Mouse (Mus musculus) spleen, postnatal 36 days (tissue): ENCODE measurements around the gene Vps26a.

Source experiments
- DNase-seq, 2 experiments: peaks; one replicate each; pipeline ENCODE4 v3.0.0; 2022; ENCODE audit warnings: low spot score in 2 of 2, mixed read lengths in 1 of 2

Gene Vps26a

DNA sequence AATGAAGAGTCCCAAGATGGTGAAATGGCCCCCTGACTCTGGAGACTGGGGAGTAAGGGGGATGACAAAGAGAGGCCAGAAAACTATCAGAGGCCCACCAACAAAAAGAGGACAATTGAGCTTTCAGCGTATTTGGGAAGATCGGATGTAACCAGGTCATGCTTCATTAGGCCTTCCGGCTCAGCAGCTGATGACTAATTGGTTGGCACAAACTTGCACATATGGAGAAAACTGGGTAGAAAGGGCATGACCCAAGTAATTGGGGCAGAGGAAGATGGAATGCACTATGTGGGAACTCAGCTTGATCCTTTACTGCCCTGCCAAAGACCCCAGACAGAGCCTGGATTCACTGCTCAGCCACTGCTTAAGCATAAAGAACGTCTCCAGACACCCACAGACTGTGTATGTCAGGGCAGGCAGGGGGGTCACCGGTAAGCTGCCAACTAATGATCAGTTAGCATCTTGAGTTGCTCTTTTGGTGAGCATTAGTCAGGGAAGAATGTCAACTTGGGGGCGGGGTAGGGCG is 67.7 kb downstream of the Vps26a start:
- DNase-seq, result no peak

DNA sequence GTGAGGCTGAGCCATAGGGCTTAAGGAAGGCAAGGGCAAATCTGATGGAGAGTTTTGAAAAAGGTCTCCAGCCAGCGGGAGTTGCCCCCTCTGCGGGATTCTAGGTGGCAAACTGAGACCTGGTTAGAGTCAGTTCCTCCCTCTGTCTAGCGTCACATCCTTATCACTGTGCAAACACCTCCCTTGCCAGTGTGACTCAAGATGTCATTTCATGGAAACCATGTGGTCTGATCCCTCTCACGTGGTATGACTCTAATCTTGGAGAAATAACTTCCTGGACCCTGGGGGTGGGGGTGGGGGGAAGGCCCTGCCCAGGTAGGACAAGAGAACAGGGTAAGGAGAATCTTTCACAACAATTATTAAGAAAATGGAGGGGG is 73.0 kb downstream of the Vps26a start:
- no peak for DNase-seq

DNA sequence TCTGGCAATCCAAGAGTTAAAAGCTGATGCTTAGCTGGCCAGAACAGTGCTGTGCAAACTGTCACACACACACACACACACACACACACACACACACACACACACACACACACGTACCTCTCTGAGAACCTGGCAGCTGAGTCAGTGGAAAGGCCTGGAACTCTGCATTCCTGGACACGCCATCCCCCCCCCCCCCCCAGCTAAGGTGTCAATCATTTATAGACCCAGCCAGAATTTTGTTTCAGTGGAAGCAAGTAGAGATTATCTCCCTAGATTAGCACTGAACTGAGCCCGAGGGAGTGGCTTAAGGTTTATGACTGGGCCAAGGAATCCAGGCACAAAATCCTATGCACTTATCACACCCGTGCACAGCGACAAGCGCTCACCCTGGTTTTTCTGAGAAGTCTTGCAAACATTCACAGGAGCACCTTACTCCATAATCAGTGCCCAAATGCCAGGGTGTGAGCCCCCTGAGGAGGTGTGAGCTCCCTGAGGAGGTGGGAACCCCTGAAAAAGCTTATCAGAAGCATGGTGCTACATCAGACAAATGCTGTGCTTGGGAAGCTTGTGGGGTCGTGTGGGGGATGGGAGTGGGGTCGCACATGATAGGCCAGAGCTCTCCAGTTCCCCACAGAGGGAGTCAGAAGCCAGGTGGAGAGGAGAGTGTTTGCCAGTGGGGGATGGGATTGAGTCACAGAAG is 73.5 kb downstream of the Vps26a start:
- DNase-seq, result no peak

DNA sequence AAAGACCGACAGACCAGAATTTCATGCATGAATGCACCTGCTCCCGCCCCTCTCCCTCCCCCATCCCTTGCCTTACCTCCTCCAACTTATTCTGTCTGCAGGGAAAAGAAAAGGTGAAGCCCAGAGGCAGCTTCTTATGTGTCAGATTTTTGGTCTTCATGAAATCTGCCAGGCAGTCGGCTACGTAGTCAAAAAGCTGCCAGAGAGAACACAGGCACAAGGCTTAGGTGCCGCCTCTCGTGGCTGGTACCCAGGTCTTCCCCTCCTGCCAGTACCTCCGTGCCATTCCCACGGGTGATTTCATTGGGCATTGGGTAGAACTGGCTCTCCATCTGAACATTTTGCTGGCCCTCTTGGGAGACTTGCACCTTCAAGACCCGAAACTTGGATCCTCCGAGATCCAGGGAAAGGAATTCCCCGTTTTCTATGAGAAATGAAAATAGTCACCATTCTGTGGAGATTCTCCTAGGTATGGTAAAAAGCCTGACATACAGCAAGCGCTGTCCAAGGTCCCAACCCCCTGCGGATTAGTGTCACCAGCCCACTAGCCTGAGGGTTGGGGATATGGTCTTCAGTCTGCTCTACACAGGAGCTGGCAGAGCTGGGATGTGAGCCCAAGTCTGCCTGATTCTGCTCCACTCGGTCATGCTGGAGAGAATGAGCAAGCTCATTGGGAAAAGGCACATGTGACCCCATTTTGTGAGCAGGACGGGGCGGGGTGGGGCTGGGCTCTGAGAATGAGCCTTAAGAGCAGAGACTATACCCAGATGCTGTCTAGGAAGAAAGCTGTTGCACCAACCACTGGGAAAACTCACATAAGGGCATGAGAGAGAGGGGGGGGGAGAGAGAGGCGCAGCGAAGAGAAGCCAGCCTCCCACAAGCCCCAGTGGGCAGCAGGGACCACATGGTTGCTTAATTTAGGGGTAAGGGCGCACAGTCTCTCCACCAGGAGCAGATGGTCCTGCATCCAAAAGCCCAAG is 74.9 kb downstream of the Vps26a start:
- no peak for DNase-seq

GRCm38 (mm10) chr10:62410943-62411342 is 75.7 kb downstream of the Vps26a start:
- peak; percentile 21 to 42 for DNase-seq
